Mouse (Mus musculus) adrenal gland, adult 18-20 months (tissue): ENCODE data around the gene Synj1. TPM values are rescaled to one million over a fixed set of nuclear protein-coding genes. Genes with fewer than 3 reads are reported as not detected.
A peak's percentile ranks its signal among the peaks of the same experiment; 100 is the strongest.

Source experiments
- DNase-seq, 2 experiments: peaks; one replicate each; pipeline ENCODE4 v3.0.0; 2021 to 2022; ENCODE audit warnings: low spot score in 2 of 2
- total RNA-seq, 2 experiments: library from RNA; stranded (reverse); gene quantifications; 1 replicate in 1 of 2; 2 replicates in 1 of 2; pipeline ENCODE4 v1.2.3; 2021

Synj1 gene
- total RNA-seq, 2 experiments from 2014 or later = 52.2 to 58.5 TPM

GRCm38 (mm10) chr16:90953147-90953546, 58.0 kb downstream of the Synj1 start:
- DNase-seq = no peak

DNA sequence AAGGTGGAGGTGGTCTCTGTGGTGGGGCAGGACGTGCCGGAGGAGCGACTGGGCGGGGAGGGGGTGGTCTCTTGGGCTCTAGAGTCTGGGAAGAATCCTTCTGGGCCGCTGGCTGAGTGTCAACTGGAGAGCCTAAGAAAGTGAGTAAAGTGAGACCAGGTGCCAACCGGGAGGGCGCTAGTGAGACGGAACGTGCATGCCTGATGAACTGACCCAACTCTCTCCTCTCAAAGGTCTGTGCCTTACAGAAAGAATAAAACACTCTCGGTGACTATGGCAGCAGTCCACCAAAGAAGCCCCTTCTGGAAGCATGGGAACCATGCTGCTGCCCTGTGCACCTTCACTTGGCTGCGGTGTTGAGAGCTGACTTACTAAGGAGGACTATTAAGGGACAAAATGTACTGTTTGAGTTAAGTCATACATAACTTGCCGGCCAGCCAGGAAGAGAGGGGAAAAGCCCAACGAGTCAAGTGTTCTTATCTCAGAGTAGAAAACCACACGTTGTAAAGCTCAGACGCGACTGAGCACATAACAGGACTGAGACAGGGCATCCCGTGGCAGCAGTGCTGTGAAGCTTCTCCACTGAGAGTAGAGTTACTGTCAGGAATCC, 60.6 kb downstream of the Synj1 start:
- DNase-seq = no peak

DNA sequence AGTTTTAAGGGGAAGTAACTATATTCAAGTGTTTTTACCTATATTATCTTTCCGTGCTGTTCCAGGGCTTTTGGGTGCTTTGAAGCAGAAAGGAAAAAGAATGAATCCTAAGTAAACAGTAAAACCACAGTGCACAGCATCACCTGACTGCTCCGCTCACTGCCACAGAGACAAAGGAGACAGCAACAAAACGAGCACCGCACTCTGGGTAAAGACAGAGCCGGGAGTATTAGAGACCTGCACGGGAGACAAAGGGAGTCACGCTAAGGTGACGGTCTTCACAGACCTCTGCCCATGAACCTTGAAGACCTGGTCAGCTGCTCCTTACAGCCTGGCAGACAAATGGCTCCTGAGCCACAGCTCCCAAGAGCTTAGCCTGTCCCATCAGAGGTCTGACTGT, 64.1 kb downstream of the Synj1 start:
- no peak for DNase-seq

DNA sequence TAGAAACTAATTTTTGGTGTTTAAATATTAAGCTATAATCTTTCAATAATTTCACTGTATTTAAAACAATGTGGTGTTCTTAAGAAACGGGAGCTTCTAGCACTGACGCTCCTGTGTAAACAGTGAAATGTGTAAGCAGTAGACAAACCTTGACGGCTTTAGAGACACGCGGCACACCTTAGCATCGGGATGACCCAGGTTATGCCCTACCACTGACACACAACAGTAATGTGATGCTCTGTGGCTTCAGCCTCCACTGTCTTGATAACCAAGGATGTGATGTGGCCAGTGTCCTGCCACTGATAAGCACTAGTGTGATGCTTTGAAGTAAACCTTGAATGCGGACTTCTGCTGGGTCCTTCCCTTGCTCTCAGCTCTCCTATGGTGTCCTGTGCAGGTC, 69.9 kb downstream of the Synj1 start:
- DNase-seq = no peak

- DNase-seq = peak; percentile 90 to 93
Measured at GRCm38 (mm10) chr16:90934687-90935328, 76.3 kb downstream of the Synj1 start, which contains the start of gene Cfap298. TSS of gene Cfap298 (minus strand) at chr16:90935114.

DNA sequence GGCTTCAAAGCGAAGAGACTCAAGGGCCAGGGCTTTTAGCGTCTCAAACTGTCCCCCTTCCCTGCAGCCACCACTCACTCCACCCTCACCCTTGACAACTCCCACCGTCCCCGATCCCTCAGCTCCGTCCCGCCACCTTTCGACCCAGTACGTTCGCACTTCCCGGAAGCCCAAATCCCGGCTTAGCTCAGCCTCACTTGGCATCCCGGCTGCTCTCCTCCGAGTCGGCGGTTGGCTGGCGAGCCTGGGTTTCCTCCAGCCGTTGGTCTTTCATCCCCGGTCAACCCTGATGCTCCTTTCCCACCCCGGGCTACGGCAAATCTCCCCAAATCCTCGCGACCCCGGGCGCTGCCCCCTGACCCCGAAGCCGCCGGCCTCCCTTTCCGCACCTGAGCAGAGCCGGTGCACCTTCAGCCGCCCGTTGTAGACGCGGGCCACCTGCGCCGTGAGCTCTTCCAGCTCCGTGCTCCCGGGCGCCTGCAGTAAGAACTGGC, 76.9 kb downstream of the Synj1 start:
- peak; percentile 58 to 62 for DNase-seq

DNA sequence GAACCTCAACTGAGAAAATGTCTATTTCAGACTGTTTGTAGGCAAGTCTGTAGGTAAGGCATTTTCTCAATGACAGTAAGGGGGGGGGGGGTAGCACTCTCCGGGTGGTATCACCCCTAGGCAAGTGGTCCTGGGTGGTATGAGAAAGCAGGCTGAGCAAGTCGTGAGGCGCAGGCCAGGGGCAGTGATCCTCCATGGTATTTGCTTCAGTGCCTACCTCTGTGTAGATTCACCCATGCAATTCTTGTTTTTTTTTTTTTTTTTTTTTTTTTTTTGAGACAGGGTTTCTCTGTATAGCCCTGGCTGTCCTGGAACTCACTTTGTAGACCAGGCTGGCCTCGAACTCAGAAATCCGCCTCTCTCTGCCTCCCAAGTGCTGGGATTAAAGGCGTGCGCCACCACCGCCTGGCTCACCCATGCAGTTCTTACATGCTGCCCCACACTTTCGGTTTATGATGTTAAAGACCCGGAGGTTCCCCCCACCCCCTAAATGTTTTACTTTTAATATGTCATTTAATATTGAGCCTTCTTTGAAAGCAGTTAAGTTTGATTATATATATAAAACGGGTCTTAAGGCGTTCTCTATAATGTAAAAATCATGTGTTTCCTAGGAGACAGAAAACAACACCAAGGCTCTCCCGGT, 77.5 kb downstream of the Synj1 start:
- no peak for DNase-seq

DNA sequence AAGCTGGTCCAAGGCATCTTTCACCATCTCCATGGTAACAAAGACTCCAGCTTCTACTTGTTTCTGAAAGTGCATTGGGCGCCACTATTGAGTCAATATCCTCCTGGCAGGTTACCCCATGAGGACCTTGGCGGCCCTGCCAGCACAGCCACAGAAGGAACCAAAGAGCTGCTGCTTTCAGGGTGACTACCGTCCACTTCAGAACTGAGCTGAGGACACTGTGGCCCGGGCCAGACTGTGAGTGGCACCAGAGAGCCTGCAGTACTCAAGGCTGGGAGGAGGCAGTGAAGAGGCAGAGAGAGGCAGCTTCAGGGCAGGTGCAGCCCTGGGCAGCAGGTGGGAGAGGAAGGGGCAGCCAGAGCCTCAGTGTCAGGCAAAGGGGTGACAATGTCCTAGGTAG, 83.7 kb downstream of the Synj1 start:
- DNase-seq = no peak

GRCm38 (mm10) chr16:90925461-90925860, 85.6 kb downstream of the Synj1 start:
- peak; percentile 72 to 73 for DNase-seq

- DNase-seq = peak; percentile 57 to 65
Measured at GRCm38 (mm10) chr16:90924606-90925370, 86.3 kb downstream of the Synj1 start.

GRCm38 (mm10) chr16:90921471-90922159, 89.5 kb downstream of the Synj1 start:
- DNase-seq = no peak

GRCm38 (mm10) chr16:90917156-90917555, 94.0 kb downstream of the Synj1 start:
- DNase-seq = no peak

GRCm38 (mm10) chr16:90916040-90916481, 95.0 kb downstream of the Synj1 start:
- DNase-seq = peak in 1 of 2 experiments; percentile 56

- no peak for DNase-seq
Measured at GRCm38 (mm10) chr16:90911766-90912165, 99.3 kb downstream of the Synj1 start.

- DNase-seq = no peak
Measured at GRCm38 (mm10) chr16:90910855-90911533, 100.1 kb downstream of the Synj1 start.

GRCm38 (mm10) chr16:90907250-90907649, 103.9 kb downstream of the Synj1 start:
- DNase-seq = no peak

- no peak for DNase-seq
Measured at GRCm38 (mm10) chr16:90903300-90903699, 107.8 kb downstream of the Synj1 start.

GRCm38 (mm10) chr16:90901364-90901763, 109.7 kb downstream of the Synj1 start:
- no peak for DNase-seq

DNA sequence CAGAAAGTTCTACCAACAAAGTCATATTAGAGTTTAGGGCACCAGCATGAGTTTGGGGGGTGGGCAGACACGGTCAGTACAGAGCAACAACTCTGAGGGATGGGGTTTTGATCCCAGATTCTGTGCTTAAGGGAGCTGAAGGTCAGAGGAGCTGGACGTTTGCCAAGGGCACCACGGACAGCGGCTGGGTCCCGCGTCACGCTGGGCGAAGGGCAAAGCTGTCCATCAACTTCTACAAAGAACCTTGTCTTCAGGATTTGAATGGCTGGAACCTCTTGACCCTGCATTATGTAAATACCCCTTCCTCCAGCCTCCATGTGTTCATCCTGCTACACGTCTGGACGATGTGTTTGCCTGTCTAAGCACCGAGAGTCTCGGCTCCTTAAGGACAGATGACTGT, 111.6 kb downstream of the Synj1 start:
- peak; percentile 54 to 68 for DNase-seq

DNA sequence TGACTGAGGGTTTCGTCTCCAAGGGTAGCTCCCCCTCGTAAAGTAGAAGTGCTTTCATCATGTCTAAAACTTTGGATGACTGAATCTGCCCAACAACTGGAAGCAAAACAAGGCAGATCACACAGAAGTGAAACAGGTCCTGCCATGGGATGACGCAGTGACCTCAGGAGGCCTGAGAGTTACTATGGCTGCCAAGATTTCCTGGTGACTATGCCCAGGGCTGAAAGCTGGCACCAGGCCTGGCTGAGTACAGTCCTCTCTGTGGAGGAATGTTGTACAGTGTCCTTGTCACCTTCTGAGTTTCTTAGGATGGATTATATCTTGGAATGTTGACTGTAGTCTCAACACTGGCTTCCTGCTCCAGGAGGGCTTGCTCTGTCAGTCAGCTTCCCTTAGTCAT, 113.5 kb downstream of the Synj1 start:
- peak; percentile 41 to 62 for DNase-seq
